Mouse (Mus musculus) layer of hippocampus, adult 11-12 months (tissue): ENCODE results near the gene Gm904.
"Not testable (repeated sequence)": the region's sequence is repeated elsewhere in the genome, so short reads cannot be mapped to it uniquely, and the experiment has no call there.

Experiments
- DNase-seq: peaks from one replicate; pipeline ENCODE4 v3.0.0; 2022; ENCODE audit warnings: low spot score

Gm904 gene

DNA sequence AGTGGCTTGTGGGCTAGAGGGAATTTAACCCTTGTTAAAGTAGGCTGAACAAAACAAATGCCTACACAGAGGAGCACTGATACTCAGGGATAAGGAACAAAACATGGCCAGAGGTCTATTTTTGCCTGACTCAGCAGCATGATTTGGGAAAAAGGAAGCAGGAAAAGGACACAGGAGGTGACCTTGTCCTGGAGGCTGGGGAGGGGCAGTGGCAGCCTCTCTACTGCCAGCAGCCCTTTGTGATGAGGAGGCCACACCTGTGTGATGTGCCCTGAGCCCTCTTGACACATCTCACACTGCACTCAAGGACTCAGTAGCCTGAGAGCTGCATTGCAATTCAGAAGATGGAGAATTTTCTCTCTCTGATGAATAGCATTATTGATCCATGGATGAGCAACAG lies at the start of gene Gm904:
Gene Gm904 (plus strand): TSS at position 301 of the 400 bp plus-strand sequence.
- DNase-seq = not testable (repeated sequence)

- not testable (repeated sequence) for DNase-seq
Observed at GRCm38 (mm10) chr13:50648771-50649170, 5.7 kb downstream of the Gm904 start.
